Mouse (Mus musculus) gastrocnemius, postnatal 25 days (tissue): ENCODE data around the gene Myh8. TPM values are rescaled to one million over a fixed set of nuclear protein-coding genes. Genes with fewer than 3 reads are reported as not detected.

Experiments
- total RNA-seq, 2 experiments: library from RNA; stranded (reverse); gene quantifications; 1 replicate in 1 of 2; 2 replicates in 1 of 2; pipeline ENCODE4 v1.2.3; 2021

The Myh8 gene
- total RNA-seq, 2 experiments from 2014 or later, result 217 to 253 TPM

Other genes starting within 250 kb of the Myh8 start
- 1 to 10 TPM; 6.9 to 8.9 TPM for gene Adprm, start 224.5 kb upstream of the Myh8 start, total RNA-seq
- gene Sco1, start 224.5 kb upstream of the Myh8 start, total RNA-seq, result 1 to 10 TPM; 7.2 to 7.3 TPM
- 10 to 100 TPM; 11.9 to 13.1 TPM for gene Myh3, start 198.8 kb upstream of the Myh8 start, total RNA-seq
- gene Myh2, start 106.1 kb upstream of the Myh8 start, total RNA-seq, result 1,000 to 10,000 TPM; 1,544 to 1,819 TPM
- gene Myh1, start 77.1 kb upstream of the Myh8 start, total RNA-seq, result 1,000 to 10,000 TPM; 3,929 to 5,903 TPM
- gene Myh4, start 39.1 kb upstream of the Myh8 start, total RNA-seq, result over 10,000 TPM; 20,146 to 24,206 TPM
- 1 to 10 TPM; 4.3 to 5.8 TPM for gene Myh13, start 44.5 kb downstream of the Myh8 start, total RNA-seq
- gene Gas7, start 178.3 kb downstream of the Myh8 start, total RNA-seq, result 10 to 100 TPM in 1 of 2 experiments, 1 to 10 TPM in 1; 9.2 to 12.2 TPM